Mouse (Mus musculus): Measurements from ENCODE around the gene Car15. TPM values are rescaled to one million over a fixed set of nuclear protein-coding genes. Genes with fewer than 3 reads are reported as not detected.

Car15 gene
- polyA plus RNA-seq, 1 experiment from 2014 or later: 2.9 TPM

DNA sequence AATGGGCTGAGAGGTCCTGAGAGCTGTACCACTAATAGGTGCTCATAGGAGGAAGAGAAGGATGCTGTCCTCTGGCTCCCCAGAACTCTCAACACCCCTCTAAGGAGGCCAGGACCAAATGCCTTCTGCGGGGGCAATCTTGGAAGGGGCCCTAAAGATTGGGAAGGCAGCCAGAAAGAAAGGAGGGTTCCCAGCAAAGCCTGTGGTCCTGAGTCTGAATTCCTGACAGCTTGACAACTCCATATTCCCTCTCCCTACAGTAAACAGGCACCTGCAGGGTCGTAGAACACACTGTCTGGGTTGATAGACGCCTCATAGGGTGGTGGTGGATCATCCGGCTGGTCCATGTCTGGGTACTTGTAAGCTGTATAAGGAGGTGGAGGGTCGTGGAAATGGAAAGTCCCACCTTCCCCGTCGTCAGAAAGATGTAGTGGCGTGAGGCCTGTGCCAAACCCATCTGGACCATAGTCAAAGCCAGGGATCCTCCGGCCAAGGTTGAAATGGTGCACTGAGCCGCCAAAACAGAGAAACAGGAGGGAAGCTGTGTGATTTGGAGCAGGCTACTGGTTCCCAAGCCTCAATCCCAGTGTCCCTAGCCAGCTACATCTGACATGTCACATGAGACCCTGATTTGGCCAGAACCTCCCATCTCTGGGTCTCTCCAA lies 5.7 kb upstream of the Car15 start:
- Histone ChIP-seq H3K9me3 (ENCODE audit: control insufficient read depth, low read length) (no peaks in the 10 kb centered on the region), H3K36me3 (ENCODE audit: control insufficient read depth, insufficient read depth, low read length) (peaks cover 11% of the 10 kb centered on the region), H3K4me2 (replicated peaks; ENCODE audit: low read depth, low read length) (no peak overlapping the region), H3K27ac (ENCODE audit: low read depth, low read length) (no peak overlapping the region), H3K9ac (ENCODE audit: low read depth, low read length) (no peak overlapping the region), H3K4me1 (replicated peaks; ENCODE audit: control insufficient read depth, insufficient read depth, low read length) (no peaks in the 10 kb centered on the region), H3K4me3 (ENCODE audit: low read depth, low read length) (no peak overlapping the region), H3K27me3 (ENCODE audit: control insufficient read depth, insufficient read depth, low read length) (no peaks in the 10 kb centered on the region)
- DNase-seq (ENCODE audit: low spot score) (no peak), ATAC-seq (ENCODE audit: low FRiP score) (no peak)
- WGBS: 92% methylated on average over 10 of the region's 10 CpGs

DNA sequence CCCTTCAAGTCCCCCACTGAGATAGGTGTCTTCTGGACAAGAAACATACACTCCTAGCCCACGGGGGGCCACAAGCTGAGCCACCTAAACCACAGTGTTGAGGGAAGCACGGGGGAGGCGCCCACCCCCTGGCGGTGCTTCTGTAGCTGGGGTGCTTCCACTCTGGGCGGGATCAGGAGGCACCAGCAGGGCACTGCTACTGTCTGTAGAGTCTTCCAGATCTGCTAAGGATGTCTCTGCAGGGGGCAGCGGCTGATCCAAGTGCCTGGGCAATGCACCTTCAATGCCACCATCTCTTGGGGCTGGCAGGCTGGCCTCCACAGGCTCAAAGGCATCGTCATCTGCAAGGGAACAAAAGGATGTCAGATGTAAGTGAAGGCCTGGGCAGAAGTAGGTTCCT lies 4.3 kb upstream of the Car15 start:
- Histone ChIP-seq H3K4me2 (replicated peaks; ENCODE audit: low read depth, low read length) (no peak overlapping the region), H3K36me3 (ENCODE audit: control insufficient read depth, insufficient read depth, low read length) (peaks cover 11% of the 10 kb centered on the region), H3K4me3 (ENCODE audit: low read depth, low read length) (no peak overlapping the region), H3K4me1 (replicated peaks; ENCODE audit: control insufficient read depth, insufficient read depth, low read length) (no peaks in the 10 kb centered on the region), H3K27me3 (ENCODE audit: control insufficient read depth, insufficient read depth, low read length) (no peaks in the 10 kb centered on the region), H3K27ac (ENCODE audit: low read depth, low read length) (no peak overlapping the region), H3K9ac (ENCODE audit: low read depth, low read length) (no peak overlapping the region), H3K9me3 (ENCODE audit: control insufficient read depth, low read length) (no peaks in the 10 kb centered on the region)
- DNase-seq (ENCODE audit: low spot score): no peak
- ATAC-seq (ENCODE audit: low FRiP score): no peak
- WGBS: 98% methylated on average over 7 of the region's 7 CpGs

DNA sequence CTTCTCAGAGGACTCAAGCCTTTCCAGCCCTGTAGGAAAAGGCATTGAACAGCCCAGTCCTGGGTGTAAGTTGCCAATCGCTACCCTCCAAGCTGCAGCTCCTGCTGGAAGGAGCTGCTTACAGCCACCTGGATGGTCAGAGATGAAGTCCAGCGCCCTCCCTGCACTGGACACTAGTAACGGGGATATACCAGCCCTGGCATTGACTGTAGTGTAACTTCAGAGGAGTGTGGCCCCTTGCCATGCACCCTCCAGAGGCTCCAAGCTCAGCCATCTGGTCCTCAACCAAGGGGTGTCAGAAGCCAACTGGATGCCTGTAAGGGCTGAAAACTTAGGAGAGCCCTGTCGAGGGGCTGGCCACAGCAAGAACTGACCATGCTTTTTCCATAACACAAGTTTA lies 1.8 kb upstream of the Car15 start:
- Histone ChIP-seq H3K4me3 (ENCODE audit: low read depth, low read length) (no peak overlapping the region), H3K27ac (ENCODE audit: low read depth, low read length) (no peak overlapping the region), H3K36me3 (ENCODE audit: control insufficient read depth, insufficient read depth, low read length) (peaks cover 9% of the 10 kb centered on the region; the same call in 1 of the 2 replicates), H3K4me1 (replicated peaks; ENCODE audit: control insufficient read depth, insufficient read depth, low read length) (no peaks in the 10 kb centered on the region), H3K4me2 (replicated peaks; ENCODE audit: low read depth, low read length) (no peak overlapping the region), H3K27me3 (ENCODE audit: control insufficient read depth, insufficient read depth, low read length) (peaks cover 13% of the 10 kb centered on the region), H3K9ac (ENCODE audit: low read depth, low read length) (no peak overlapping the region), H3K9me3 (ENCODE audit: control insufficient read depth, low read length) (no peaks in the 10 kb centered on the region)
- ATAC-seq (ENCODE audit: low FRiP score) (no peak), DNase-seq (ENCODE audit: low spot score) (no peak)
- WGBS: 88% methylated on average over 4 of the region's 4 CpGs

DNA sequence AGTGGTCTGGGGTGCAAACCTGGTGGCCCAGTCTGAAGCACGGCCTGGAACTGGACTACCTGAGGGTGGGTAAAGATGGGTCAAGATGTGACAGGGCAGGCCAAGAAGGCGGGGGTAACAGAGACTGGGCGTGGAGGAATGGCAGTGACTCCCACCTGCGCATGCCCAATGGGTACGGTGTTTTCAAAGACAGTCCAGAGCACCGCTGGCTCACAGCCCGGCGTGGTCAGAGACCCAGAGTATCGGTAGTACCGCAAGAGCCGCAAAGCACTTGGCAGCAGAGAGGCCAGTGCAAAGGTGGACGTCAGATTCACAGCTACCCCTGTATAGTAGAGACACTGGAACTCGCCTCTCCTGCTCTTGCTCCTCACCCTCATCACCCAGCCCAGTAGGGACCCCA lies 2.7 kb downstream of the Car15 start:
- no peaks in the 10 kb centered on the region for H3K36me3 ChIP-seq (ENCODE audit: control insufficient read depth, insufficient read depth, low read length)
- H3K27ac ChIP-seq (ENCODE audit: low read depth, low read length): no peak overlapping the region
- no peak overlapping the region for H3K4me3 ChIP-seq (ENCODE audit: low read depth, low read length)
- ATAC-seq (ENCODE audit: low FRiP score) (no peak), DNase-seq (ENCODE audit: low spot score) (no peak)
- H3K4me2 ChIP-seq (replicated peaks; ENCODE audit: low read depth, low read length): no peak overlapping the region
- H3K9ac ChIP-seq (ENCODE audit: low read depth, low read length): no peak overlapping the region
- 51% methylated on average over 13 of the region's 13 CpGs for WGBS
- peaks cover 3% of the 10 kb centered on the region for H3K4me1 ChIP-seq (replicated peaks; ENCODE audit: control insufficient read depth, insufficient read depth, low read length)
- H3K9me3 ChIP-seq (ENCODE audit: control insufficient read depth, low read length): no peaks in the 10 kb centered on the region
- H3K27me3 ChIP-seq (ENCODE audit: control insufficient read depth, insufficient read depth, low read length): peaks cover 57% of the 10 kb centered on the region

DNA sequence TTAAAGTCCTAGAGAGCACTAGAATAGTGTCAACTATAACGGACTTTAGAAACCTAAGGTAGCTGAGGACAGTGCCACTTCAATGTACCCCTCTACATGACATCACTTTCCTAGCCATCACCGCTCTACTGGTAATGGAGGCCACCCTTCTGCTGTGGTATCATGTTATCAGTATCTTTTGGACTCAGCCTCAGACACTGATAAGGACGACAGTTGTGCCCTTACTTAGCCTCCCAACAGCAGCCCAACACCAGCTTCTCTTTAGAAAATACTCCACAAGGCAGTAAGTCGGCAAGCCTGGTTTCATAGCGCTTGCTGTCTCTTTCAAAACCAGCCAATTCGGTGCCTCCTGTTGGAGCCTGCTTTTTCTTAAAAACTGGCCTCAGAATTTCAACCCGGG lies 3.6 kb downstream of the Car15 start:
- Histone ChIP-seq H3K27ac (ENCODE audit: low read depth, low read length) (no peak overlapping the region), H3K9me3 (ENCODE audit: control insufficient read depth, low read length) (no peaks in the 10 kb centered on the region), H3K4me3 (ENCODE audit: low read depth, low read length) (peak overlapping the region; percentile 56; the same call in 1 of the 2 replicates), H3K36me3 (ENCODE audit: control insufficient read depth, insufficient read depth, low read length) (no peaks in the 10 kb centered on the region), H3K4me2 (replicated peaks; ENCODE audit: low read depth, low read length) (peak overlapping the region; percentile 99; the same call in 1 of the 2 replicates), H3K27me3 (ENCODE audit: control insufficient read depth, insufficient read depth, low read length) (peaks cover 58% of the 10 kb centered on the region), H3K9ac (ENCODE audit: low read depth, low read length) (no peak overlapping the region), H3K4me1 (replicated peaks; ENCODE audit: control insufficient read depth, insufficient read depth, low read length) (peaks cover 3% of the 10 kb centered on the region)
- no peak for ATAC-seq (ENCODE audit: low FRiP score)
- 54% methylated on average over 7 of the region's 7 CpGs for WGBS
- no peak for DNase-seq (ENCODE audit: low spot score)

DNA sequence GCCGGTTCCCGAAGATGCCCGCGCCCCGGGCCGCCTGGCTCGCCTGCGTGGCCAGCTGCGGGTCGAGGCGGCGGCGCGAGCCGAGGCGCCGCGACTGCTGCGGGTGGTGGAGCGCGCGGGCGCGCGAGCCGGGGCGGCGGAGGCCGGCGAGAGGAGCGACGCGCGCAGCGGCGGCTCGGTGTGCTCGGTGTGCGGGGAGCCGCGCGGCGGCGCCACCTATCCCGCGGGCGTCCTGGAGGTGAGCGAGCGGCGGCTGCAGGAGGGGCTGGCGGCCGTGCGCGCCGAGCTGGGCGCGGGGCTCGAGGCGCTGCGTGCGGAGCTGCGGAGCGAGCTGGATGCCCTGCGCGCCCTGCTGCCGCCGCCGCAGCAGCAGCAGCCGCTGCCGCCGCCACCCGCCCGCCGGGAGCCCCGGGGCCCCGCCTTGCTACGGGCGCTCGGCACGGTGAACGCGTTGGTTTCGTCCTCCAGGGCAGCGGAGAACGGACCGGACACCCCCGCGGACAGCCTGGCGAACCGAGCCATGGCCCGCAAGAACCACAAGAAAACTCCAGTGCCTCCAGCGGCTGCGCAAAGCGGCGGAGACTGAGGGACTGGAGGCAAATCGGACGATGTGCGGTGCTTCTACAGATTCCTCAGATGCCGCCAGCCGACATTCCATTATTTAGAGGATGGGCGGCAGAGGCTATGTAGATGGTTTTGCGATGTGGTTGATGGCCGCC lies 4.3 kb downstream of the Car15 start:
- under 1% methylated on average over 40 of the region's 103 CpGs for WGBS
- Histone ChIP-seq H3K4me1 (replicated peaks; ENCODE audit: control insufficient read depth, insufficient read depth, low read length) (peaks cover 3% of the 10 kb centered on the region), H3K4me3 (ENCODE audit: low read depth, low read length) (peak overlapping the region; percentile 56), H3K27me3 (ENCODE audit: control insufficient read depth, insufficient read depth, low read length) (peaks cover 58% of the 10 kb centered on the region), H3K36me3 (ENCODE audit: control insufficient read depth, insufficient read depth, low read length) (no peaks in the 10 kb centered on the region), H3K9me3 (ENCODE audit: control insufficient read depth, low read length) (no peaks in the 10 kb centered on the region), H3K4me2 (replicated peaks; ENCODE audit: low read depth, low read length) (peak overlapping the region; percentile 99), H3K9ac (ENCODE audit: low read depth, low read length) (peak overlapping the region; percentile 61), H3K27ac (ENCODE audit: low read depth, low read length) (peak overlapping the region; percentile 47; the same call in 1 of the 2 replicates)
- DNase-seq (ENCODE audit: low spot score) (peak; percentile 63), ATAC-seq (ENCODE audit: low FRiP score) (peak; percentile 58)

DNA sequence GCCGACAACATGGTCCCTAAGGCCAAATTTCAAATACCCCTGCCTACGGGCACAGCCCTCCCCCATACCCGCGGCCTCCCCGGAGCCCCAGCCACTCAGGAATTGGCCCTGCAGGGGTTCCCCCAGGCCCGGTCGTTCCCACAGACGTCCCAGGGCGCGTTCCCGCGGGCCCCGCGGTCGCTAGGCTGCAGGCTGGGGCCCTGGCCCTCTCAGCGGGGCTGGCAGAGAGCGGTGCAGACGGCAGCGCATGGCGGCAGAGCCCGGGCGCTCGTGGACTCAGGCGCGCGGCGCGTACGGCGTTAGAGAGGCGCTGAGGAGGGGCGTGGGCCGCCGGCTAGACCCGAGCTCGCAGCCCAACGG lies 4.9 kb downstream of the Car15 start:
- DNase-seq (ENCODE audit: low spot score) (no peak), ATAC-seq (ENCODE audit: low FRiP score) (peak; percentile 53)
- peaks cover 3% of the 10 kb centered on the region for H3K4me1 ChIP-seq (replicated peaks; ENCODE audit: control insufficient read depth, insufficient read depth, low read length)
- peak overlapping the region; percentile 47; the same call in 1 of the 2 replicates for H3K27ac ChIP-seq (ENCODE audit: low read depth, low read length)
- peak overlapping the region; percentile 61 for H3K9ac ChIP-seq (ENCODE audit: low read depth, low read length)
- WGBS: 1% methylated on average over 24 of the region's 37 CpGs
- peak overlapping the region; percentile 56 for H3K4me3 ChIP-seq (ENCODE audit: low read depth, low read length)
- H3K36me3 ChIP-seq (ENCODE audit: control insufficient read depth, insufficient read depth, low read length): no peaks in the 10 kb centered on the region
- no peaks in the 10 kb centered on the region for H3K9me3 ChIP-seq (ENCODE audit: control insufficient read depth, low read length)
- peak overlapping the region; percentile 99 for H3K4me2 ChIP-seq (replicated peaks; ENCODE audit: low read depth, low read length)
- peaks cover 58% of the 10 kb centered on the region for H3K27me3 ChIP-seq (ENCODE audit: control insufficient read depth, insufficient read depth, low read length)

DNA sequence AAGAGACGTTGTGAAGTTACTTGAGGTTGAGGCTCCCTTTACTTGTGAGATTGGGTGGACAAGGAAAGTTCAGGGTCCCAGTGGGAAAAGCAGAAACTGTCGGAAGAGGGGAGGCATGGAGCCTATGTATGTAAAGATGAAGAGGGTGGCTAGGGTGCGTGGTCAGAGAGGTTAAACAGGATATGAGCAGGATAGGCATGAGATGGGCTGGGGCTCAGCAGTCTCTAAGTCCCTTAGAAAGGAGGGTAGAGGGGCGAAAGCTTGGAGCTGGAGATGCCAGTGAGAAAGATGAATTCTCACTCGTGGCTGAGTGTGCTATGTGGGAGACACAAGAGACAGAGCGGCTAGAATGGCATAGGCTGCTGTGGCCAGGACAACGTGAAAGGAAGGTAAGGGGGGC lies 5.3 kb downstream of the Car15 start, which contains the start of gene B830017H08Rik:
B830017H08Rik (plus strand) TSS at position 301 of the 400 bp plus-strand sequence.
- WGBS: 23% methylated on average over 7 of the region's 7 CpGs
- peak within 1 kb of the TSS; percentile 99 for H3K4me2 ChIP-seq (replicated peaks; ENCODE audit: low read depth, low read length)
- H3K36me3 ChIP-seq (ENCODE audit: control insufficient read depth, insufficient read depth, low read length): no peaks in the 10 kb centered on the region
- H3K27me3 ChIP-seq (ENCODE audit: control insufficient read depth, insufficient read depth, low read length): peaks cover 58% of the 10 kb centered on the region
- H3K9me3 ChIP-seq (ENCODE audit: control insufficient read depth, low read length): no peaks in the 10 kb centered on the region
- H3K4me3 ChIP-seq (ENCODE audit: low read depth, low read length): peak within 1 kb of the TSS; percentile 56
- ATAC-seq (ENCODE audit: low FRiP score): no peak
- peaks cover 3% of the 10 kb centered on the region for H3K4me1 ChIP-seq (replicated peaks; ENCODE audit: control insufficient read depth, insufficient read depth, low read length)
- peak within 1 kb of the TSS; percentile 61 for H3K9ac ChIP-seq (ENCODE audit: low read depth, low read length)
- DNase-seq (ENCODE audit: low spot score): no peak
- H3K27ac ChIP-seq (ENCODE audit: low read depth, low read length): peak within 1 kb of the TSS; percentile 47; the same call in 1 of the 2 replicates

DNA sequence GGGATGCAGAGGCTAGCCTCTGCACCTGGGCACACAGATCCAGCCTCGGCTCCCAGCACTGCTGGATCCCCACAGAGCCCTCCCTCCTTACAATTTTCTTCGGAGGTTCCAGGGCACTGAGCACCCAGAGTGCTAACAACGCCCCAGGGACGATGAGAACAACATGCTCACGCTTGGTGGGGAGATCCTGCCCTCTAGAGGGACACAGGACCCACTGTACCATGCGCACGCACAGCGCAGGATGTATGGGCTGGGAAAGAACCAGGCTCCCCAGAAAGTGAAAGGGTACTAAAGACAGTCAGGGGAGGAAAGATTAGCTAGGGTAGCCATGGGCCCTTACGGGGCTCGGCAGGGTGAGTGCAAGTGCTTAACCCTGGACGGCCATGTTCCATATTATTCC lies 6.4 kb downstream of the Car15 start:
- H3K4me3 ChIP-seq (ENCODE audit: low read depth, low read length): no peak overlapping the region
- ATAC-seq (ENCODE audit: low FRiP score) (no peak), DNase-seq (ENCODE audit: low spot score) (no peak)
- no peak overlapping the region for H3K4me2 ChIP-seq (replicated peaks; ENCODE audit: low read depth, low read length)
- H3K27me3 ChIP-seq (ENCODE audit: control insufficient read depth, insufficient read depth, low read length): peaks cover 56% of the 10 kb centered on the region
- H3K4me1 ChIP-seq (replicated peaks; ENCODE audit: control insufficient read depth, insufficient read depth, low read length): peaks cover 3% of the 10 kb centered on the region
- H3K9me3 ChIP-seq (ENCODE audit: control insufficient read depth, low read length): no peaks in the 10 kb centered on the region
- H3K9ac ChIP-seq (ENCODE audit: low read depth, low read length): no peak overlapping the region
- no peaks in the 10 kb centered on the region for H3K36me3 ChIP-seq (ENCODE audit: control insufficient read depth, insufficient read depth, low read length)
- H3K27ac ChIP-seq (ENCODE audit: low read depth, low read length): no peak overlapping the region
- WGBS: 16% methylated on average over 11 of the region's 11 CpGs
